Mouse (Mus musculus) G1E (cell line): ENCODE results near the gene Eef1a2.

ENCODE experiments used
- CTCF ChIP-seq: IDR thresholded peaks from 2 replicates; pipeline ENCODE4 v1.5.1; 2012; ENCODE audit warnings: low read depth, low read length, inconsistent platforms, mixed read lengths
- GATA1 ChIP-seq: IDR thresholded peaks from 2 replicates; pipeline ENCODE4 v1.6.1; 2012; ENCODE audit warnings: borderline replicate concordance, low read length, inconsistent platforms, mixed read lengths

- TF ChIP-seq CTCF (no peak), GATA1 (no peak)
Measured at GRCm38 (mm10) chr2:181150281-181150680, 6.5 kb downstream of the Eef1a2 start.
